Mouse (Mus musculus) activated CD4-positive, CD25-positive, alpha-beta regulatory T cell, adult 4 months (primary cell): ENCODE data around the gene Akap9. TPM values are rescaled to one million over a fixed set of nuclear protein-coding genes. Genes with fewer than 3 reads are reported as not detected.
"Not testable (repeated sequence)": the region's sequence is repeated elsewhere in the genome, so short reads cannot be mapped to it uniquely, and the experiment has no call there.

Experiments
- ATAC-seq: one replicate; pipeline ENCODE4 v1.8.0; 2017
- polyA plus RNA-seq, 2 experiments: library from polyadenylated mRNA; unstranded; fragments of 100-300 nt; shearing (Covaris generic); gene quantifications; one replicate each; pipeline ENCODE4 v1.2.1; 2017

The Akap9 gene
- polyA plus RNA-seq, 2 experiments from 2014 or later, result 116 to 142 TPM

- ATAC-seq, result no peak
Measured at GRCm38 (mm10) chr5:3970936-3971335, 43.1 kb downstream of the Akap9 start.

GRCm38 (mm10) chr5:3973764-3974163, 45.9 kb downstream of the Akap9 start:
- no peak for ATAC-seq

- ATAC-seq, result no peak
Measured at GRCm38 (mm10) chr5:3974896-3975295, 47.0 kb downstream of the Akap9 start.

GRCm38 (mm10) chr5:3976111-3976510, 48.3 kb downstream of the Akap9 start:
- no peak for ATAC-seq

- ATAC-seq, result no peak
Measured at GRCm38 (mm10) chr5:3977904-3978303, 50.0 kb downstream of the Akap9 start.

GRCm38 (mm10) chr5:3989608-3990007, 61.8 kb downstream of the Akap9 start:
- no peak for ATAC-seq

- ATAC-seq, result no peak
Measured at GRCm38 (mm10) chr5:3990499-3990898, 62.6 kb downstream of the Akap9 start.

GRCm38 (mm10) chr5:4004531-4005469, 76.9 kb downstream of the Akap9 start:
- ATAC-seq, result no peak

GRCm38 (mm10) chr5:4006606-4007005, 78.8 kb downstream of the Akap9 start:
- ATAC-seq, result no peak

- no peak for ATAC-seq
Measured at GRCm38 (mm10) chr5:4008266-4008665, 80.4 kb downstream of the Akap9 start.

- no peak for ATAC-seq
Measured at GRCm38 (mm10) chr5:4009540-4009939, 81.7 kb downstream of the Akap9 start.

GRCm38 (mm10) chr5:4017646-4018045, 89.8 kb downstream of the Akap9 start:
- ATAC-seq, result not testable (repeated sequence)

GRCm38 (mm10) chr5:4019377-4019776, 91.5 kb downstream of the Akap9 start:
- ATAC-seq, result no peak

GRCm38 (mm10) chr5:4020018-4020417, 92.2 kb downstream of the Akap9 start:
- no peak for ATAC-seq

- no peak for ATAC-seq
Measured at GRCm38 (mm10) chr5:4023186-4023585, 95.3 kb downstream of the Akap9 start.

GRCm38 (mm10) chr5:4023742-4024681, 96.2 kb downstream of the Akap9 start:
- ATAC-seq, result no peak

GRCm38 (mm10) chr5:4024727-4025126, 96.9 kb downstream of the Akap9 start:
- ATAC-seq, result no peak

GRCm38 (mm10) chr5:4026336-4026735, 98.5 kb downstream of the Akap9 start:
- ATAC-seq, result not testable (repeated sequence)

GRCm38 (mm10) chr5:4028486-4029173, 100.8 kb downstream of the Akap9 start:
- no peak for ATAC-seq

- no peak for ATAC-seq
Measured at GRCm38 (mm10) chr5:4031846-4032245, 104.0 kb downstream of the Akap9 start.

- ATAC-seq, result no peak
Measured at GRCm38 (mm10) chr5:4036686-4037085, 108.8 kb downstream of the Akap9 start.

- no peak for ATAC-seq
Measured at GRCm38 (mm10) chr5:4039351-4039750, 111.5 kb downstream of the Akap9 start.

- no peak for ATAC-seq
Measured at GRCm38 (mm10) chr5:4040372-4040771, 112.5 kb downstream of the Akap9 start.
